Mouse (Mus musculus) myocyte (in vitro differentiated cells): ENCODE results near the gene Dennd1a. TPM values are rescaled to one million over a fixed set of nuclear protein-coding genes. Genes with fewer than 3 reads are reported as not detected.

Experiments
- H3K27me3 ChIP-seq: one replicate; pipeline ENCODE4 v1.6.1; 2011; ENCODE audit not compliant: control insufficient read depth, insufficient read depth, insufficient read length
- H3K36me3 ChIP-seq: one replicate; pipeline ENCODE4 v1.6.1; 2011; ENCODE audit not compliant: control insufficient read depth, insufficient read depth
- H3K4me2 ChIP-seq: one replicate; pipeline ENCODE4 v1.6.1; 2011; ENCODE audit warnings: low read depth, control low read depth
- H3K4me3 ChIP-seq: one replicate; pipeline ENCODE4 v1.5.1; 2011; ENCODE audit warnings: mild to moderate bottlenecking, control low read depth, moderate library complexity
- H3K79me2 ChIP-seq: one replicate; pipeline ENCODE4 v1.6.1; 2011; ENCODE audit not compliant: control insufficient read depth, insufficient read depth
- H3ac ChIP-seq: one replicate; pipeline ENCODE4 v1.6.1; 2011; ENCODE audit not compliant: control insufficient read depth, insufficient read length
- CEBPB ChIP-seq: IDR thresholded peaks from 2 replicates; pipeline ENCODE4 v1.6.1; 2011; ENCODE audit warnings: mild to moderate bottlenecking, moderate library complexity; ENCODE audit not compliant: poor library complexity, insufficient read depth, severe bottlenecking
- E2F4 ChIP-seq: IDR thresholded peaks from one replicate; pipeline ENCODE4 v1.6.1; 2011; ENCODE audit warnings: mild to moderate bottlenecking, control low read depth, moderate library complexity; ENCODE audit not compliant: insufficient read depth
- MAX ChIP-seq: IDR thresholded peaks from one replicate; pipeline ENCODE4 v1.6.1; 2011; ENCODE audit warnings: low read depth, mild to moderate bottlenecking, control low read depth
- MYOD1 ChIP-seq, 3 experiments: IDR thresholded peaks; one replicate each; pipeline ENCODE4 v1.6.1; 2011; ENCODE audit warnings: control low read depth in 2 of 3, low read depth in 2 of 3, mild to moderate bottlenecking in 2 of 3, moderate library complexity in 1 of 3; ENCODE audit not compliant: insufficient read length in 2 of 3, control insufficient read depth in 1 of 3
- MYOG ChIP-seq, 3 experiments: IDR thresholded peaks; one replicate each; pipeline ENCODE4 v1.6.1; 2011; ENCODE audit warnings: control low read depth in 2 of 3, low read depth in 2 of 3, mild to moderate bottlenecking in 2 of 3; ENCODE audit not compliant: insufficient read length in 2 of 3, control insufficient read depth in 1 of 3, insufficient read depth in 1 of 3
- POLR2A ChIP-seq: IDR thresholded peaks from one replicate; pipeline ENCODE4 v1.6.1; 2011; ENCODE audit warnings: low read depth, mild to moderate bottlenecking, control low read depth, moderate library complexity; ENCODE audit not compliant: insufficient read length
- POLR2AphosphoS2 ChIP-seq: IDR thresholded peaks from one replicate; pipeline ENCODE4 v1.6.1; 2011; ENCODE audit warnings: low read depth, control low read depth; ENCODE audit not compliant: insufficient read length
- REST ChIP-seq: IDR thresholded peaks from one replicate; pipeline ENCODE4 v1.6.1; 2011; ENCODE audit warnings: mild to moderate bottlenecking, control low read depth, moderate library complexity; ENCODE audit not compliant: insufficient read depth, insufficient read length
- SRF ChIP-seq: IDR thresholded peaks from one replicate; pipeline ENCODE4 v1.6.1; 2011; ENCODE audit warnings: low read depth; ENCODE audit not compliant: control insufficient read depth, insufficient read length
- TCF12 ChIP-seq: IDR thresholded peaks from one replicate; pipeline ENCODE4 v1.6.1; 2011; ENCODE audit warnings: mild to moderate bottlenecking, control low read depth; ENCODE audit not compliant: poor library complexity, insufficient read depth, severe bottlenecking
- TCF3 ChIP-seq: IDR thresholded peaks from one replicate; pipeline ENCODE4 v1.6.1; 2011; ENCODE audit warnings: low read depth, control low read depth; ENCODE audit not compliant: insufficient read length
- USF1 ChIP-seq: IDR thresholded peaks from one replicate; pipeline ENCODE4 v1.6.1; 2011; ENCODE audit warnings: low read depth, mild to moderate bottlenecking, control low read depth, moderate library complexity
- polyA plus RNA-seq: library from polyadenylated mRNA; unstranded; fragments of >200 nt; fragmentation: generic; extraction: Trizol; gene quantifications from one replicate; pipeline ENCODE4 v1.2.1, GENCODE M21; 2012; ENCODE audit warnings: missing spikeins

Dennd1a gene
- polyA plus RNA-seq, 1 experiment = 11.3 TPM

DNA sequence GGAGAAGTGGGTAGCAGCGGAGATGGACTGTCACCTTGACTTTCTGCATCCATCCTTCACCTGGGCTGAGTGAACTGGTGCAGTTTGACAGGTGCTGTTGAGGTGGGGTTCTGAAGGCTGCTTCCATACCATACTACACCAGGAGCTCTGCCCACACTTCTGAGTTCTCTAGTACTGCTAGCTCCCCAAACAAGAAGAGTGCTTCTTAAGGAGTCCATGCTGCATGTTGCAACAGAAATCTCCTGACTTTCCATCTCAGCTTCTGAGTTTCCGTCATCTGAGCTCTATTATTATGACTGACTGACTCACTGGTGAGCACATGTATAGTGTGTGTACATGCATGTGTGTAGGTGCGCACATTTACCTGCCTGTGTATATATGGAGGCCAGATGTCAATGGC is 449.6 kb downstream of the Dennd1a start:
- Histone ChIP-seq H3K79me2 (no peaks in the 10 kb centered on the region), H3K36me3 (no peaks in the 10 kb centered on the region), H3K4me3 (no peak overlapping the region), H3K4me2 (no peak overlapping the region), H3ac (no peak overlapping the region), H3K27me3 (no peaks in the 10 kb centered on the region)
- TF ChIP-seq POLR2A = no peak
- no peak for TF ChIP-seq REST
- no peak for TF ChIP-seq SRF
- TF ChIP-seq POLR2AphosphoS2 = no peak

DNA sequence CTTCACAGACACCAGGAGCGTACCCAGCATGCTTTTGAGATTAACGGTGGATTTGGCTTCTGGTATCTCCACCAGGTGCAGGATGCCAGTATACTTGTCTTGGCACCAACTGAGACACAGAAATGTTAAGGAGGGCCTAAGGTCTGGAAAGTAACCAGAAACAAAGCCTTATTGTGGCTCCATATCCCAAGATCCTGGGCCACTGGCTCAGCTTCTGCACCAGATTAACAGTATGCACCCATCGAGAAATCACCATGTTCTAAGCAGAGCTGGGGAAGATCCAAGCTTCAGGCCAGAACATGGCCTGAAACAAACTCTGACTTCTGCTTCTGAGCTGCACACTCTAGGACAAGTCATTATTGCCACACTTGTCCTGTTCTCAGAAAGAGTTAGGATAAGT is 450.3 kb downstream of the Dennd1a start:
- no peak overlapping the region for H3K4me2 ChIP-seq
- TF ChIP-seq TCF12 = no peak
- TF ChIP-seq MYOG (IDR thresholded peaks at IDR 0.05; ENCODE audit: control insufficient read depth in 1 of 3, insufficient read depth in 1 of 3, insufficient read length in 2 of 3, low read depth in 2 of 3) = no peak
- TF ChIP-seq E2F4 = no peak
- TF ChIP-seq MYOD1 (IDR thresholded peaks at IDR 0.05; ENCODE audit: control insufficient read depth in 1 of 3, insufficient read length in 2 of 3, low read depth in 2 of 3) = no peak
- no peak for TF ChIP-seq POLR2A
- no peak for TF ChIP-seq SRF
- no peak for TF ChIP-seq USF1
- no peak for TF ChIP-seq POLR2AphosphoS2

DNA sequence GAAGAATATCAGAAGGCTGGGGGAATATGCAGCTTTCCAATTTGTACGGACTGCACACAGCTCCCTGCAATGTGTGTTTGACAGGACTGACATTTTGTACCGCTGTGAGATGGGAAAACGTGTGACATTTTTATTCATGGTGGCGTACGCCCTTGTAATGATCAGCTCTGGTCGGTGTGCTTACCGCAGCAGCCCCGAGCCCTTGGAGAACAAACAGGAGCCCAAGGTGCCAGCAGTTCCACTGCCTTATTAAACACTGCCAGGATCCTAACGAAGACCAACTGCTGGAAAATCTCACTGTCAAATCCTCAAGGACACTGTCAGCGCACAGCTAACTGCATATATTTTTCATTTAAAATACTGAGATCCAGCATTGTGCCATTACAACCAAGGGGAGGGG is 454.9 kb downstream of the Dennd1a start:
- Histone ChIP-seq H3K4me3 (no peak overlapping the region), H3K4me2 (no peak overlapping the region), H3ac (no peak overlapping the region), H3K79me2 (no peaks in the 10 kb centered on the region), H3K27me3 (no peaks in the 10 kb centered on the region), H3K36me3 (no peaks in the 10 kb centered on the region)
- no peak for TF ChIP-seq REST
- no peak for TF ChIP-seq MYOD1 (IDR thresholded peaks at IDR 0.05; ENCODE audit: control insufficient read depth in 1 of 3, insufficient read length in 2 of 3, low read depth in 2 of 3)
- TF ChIP-seq MYOG (IDR thresholded peaks at IDR 0.05; ENCODE audit: control insufficient read depth in 1 of 3, insufficient read depth in 1 of 3, insufficient read length in 2 of 3, low read depth in 2 of 3) = no peak
- no peak for TF ChIP-seq CEBPB
- no peak for TF ChIP-seq TCF12
- no peak for TF ChIP-seq TCF3
- TF ChIP-seq E2F4 = no peak
- no peak for TF ChIP-seq USF1
- TF ChIP-seq POLR2AphosphoS2 = no peak
- TF ChIP-seq POLR2A = no peak
- TF ChIP-seq SRF = no peak
- TF ChIP-seq MAX = no peak

More for the DNA sequence above, 450.3 kb downstream of the Dennd1a start:
- no peaks in the 10 kb centered on the region for H3K27me3 ChIP-seq
- H3K79me2 ChIP-seq = no peaks in the 10 kb centered on the region
- H3K4me3 ChIP-seq = no peak overlapping the region
- no peaks in the 10 kb centered on the region for H3K36me3 ChIP-seq
- H3ac ChIP-seq = no peak overlapping the region

DNA sequence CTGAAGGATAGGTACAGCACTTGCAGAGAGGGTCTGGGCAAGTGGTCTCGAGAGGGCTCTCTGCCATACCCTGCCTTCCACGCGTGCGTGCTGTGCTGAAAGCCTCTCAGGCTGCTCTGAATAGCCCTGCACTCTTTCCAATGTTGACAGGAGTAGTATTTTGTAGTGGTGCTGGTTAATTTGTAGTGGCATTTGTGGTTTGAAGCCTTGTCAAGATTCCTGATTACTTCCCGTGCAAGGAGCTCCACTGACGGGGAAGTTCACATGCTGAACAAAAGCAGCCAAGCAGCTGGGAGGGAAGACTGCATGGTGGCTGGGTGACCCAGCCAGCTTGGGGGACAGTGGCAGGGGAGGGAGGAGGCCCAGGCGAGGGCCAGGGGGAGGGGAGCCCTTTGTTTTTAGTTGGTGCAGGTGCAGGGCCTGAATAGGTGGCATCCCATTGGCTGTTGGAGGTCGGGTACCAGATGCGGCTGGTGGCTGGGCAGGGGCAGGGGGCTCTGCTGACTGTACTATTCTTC is 457.4 kb downstream of the Dennd1a start:
- Histone ChIP-seq H3K4me3 (no peak overlapping the region), H3K27me3 (no peaks in the 10 kb centered on the region), H3K79me2 (no peaks in the 10 kb centered on the region), H3K36me3 (no peaks in the 10 kb centered on the region), H3ac (no peak overlapping the region), H3K4me2 (no peak overlapping the region)
- TF ChIP-seq TCF12 (no peak), SRF (no peak), TCF3 (no peak), MYOG (IDR thresholded peaks at IDR 0.05; ENCODE audit: control insufficient read depth in 1 of 3, insufficient read depth in 1 of 3, insufficient read length in 2 of 3, low read depth in 2 of 3) (no peak), REST (no peak), E2F4 (no peak), USF1 (no peak), CEBPB (no peak), POLR2A (no peak), MYOD1 (IDR thresholded peaks at IDR 0.05; ENCODE audit: control insufficient read depth in 1 of 3, insufficient read length in 2 of 3, low read depth in 2 of 3) (no peak), POLR2AphosphoS2 (no peak), MAX (no peak)

DNA sequence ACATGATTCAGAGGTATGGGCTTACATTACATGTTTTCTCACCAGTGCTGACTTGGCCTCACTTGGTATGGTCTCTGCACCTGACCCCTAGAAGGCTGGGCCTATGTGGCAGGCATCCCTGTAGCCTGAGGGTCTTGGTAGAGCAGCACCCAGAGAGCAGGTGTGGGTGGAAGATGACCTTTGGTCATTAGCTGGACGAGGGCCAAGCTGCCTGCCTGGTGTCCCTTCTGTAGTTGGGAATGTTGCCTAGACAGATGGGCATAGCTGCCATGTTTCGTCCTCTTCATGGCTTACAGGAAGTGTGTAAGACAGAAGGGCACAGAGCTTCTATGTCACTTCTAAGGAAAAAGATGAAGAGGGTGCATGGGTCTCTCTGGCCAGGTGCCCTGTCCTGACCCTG is 463.4 kb downstream of the Dennd1a start:
- Histone ChIP-seq H3K79me2 (no peaks in the 10 kb centered on the region), H3K36me3 (no peaks in the 10 kb centered on the region), H3K4me2 (no peak overlapping the region), H3K27me3 (no peaks in the 10 kb centered on the region), H3ac (no peak overlapping the region), H3K4me3 (no peak overlapping the region)
- TF ChIP-seq POLR2AphosphoS2 (no peak), POLR2A (no peak), SRF (no peak), MYOG (IDR thresholded peaks at IDR 0.05; ENCODE audit: control insufficient read depth in 1 of 3, insufficient read depth in 1 of 3, insufficient read length in 2 of 3, low read depth in 2 of 3) (no peak), MYOD1 (IDR thresholded peaks at IDR 0.05; ENCODE audit: control insufficient read depth in 1 of 3, insufficient read length in 2 of 3, low read depth in 2 of 3) (no peak), REST (no peak), TCF3 (no peak), USF1 (no peak), MAX (no peak), TCF12 (no peak), E2F4 (no peak), CEBPB (no peak)
